Mouse (Mus musculus): ENCODE results near the gene Babam1. TPM values are rescaled to one million over a fixed set of nuclear protein-coding genes. Genes with fewer than 3 reads are reported as not detected.

The Babam1 gene
- total RNA-seq, 1 experiment from 2014 or later = 84.6 TPM

DNA sequence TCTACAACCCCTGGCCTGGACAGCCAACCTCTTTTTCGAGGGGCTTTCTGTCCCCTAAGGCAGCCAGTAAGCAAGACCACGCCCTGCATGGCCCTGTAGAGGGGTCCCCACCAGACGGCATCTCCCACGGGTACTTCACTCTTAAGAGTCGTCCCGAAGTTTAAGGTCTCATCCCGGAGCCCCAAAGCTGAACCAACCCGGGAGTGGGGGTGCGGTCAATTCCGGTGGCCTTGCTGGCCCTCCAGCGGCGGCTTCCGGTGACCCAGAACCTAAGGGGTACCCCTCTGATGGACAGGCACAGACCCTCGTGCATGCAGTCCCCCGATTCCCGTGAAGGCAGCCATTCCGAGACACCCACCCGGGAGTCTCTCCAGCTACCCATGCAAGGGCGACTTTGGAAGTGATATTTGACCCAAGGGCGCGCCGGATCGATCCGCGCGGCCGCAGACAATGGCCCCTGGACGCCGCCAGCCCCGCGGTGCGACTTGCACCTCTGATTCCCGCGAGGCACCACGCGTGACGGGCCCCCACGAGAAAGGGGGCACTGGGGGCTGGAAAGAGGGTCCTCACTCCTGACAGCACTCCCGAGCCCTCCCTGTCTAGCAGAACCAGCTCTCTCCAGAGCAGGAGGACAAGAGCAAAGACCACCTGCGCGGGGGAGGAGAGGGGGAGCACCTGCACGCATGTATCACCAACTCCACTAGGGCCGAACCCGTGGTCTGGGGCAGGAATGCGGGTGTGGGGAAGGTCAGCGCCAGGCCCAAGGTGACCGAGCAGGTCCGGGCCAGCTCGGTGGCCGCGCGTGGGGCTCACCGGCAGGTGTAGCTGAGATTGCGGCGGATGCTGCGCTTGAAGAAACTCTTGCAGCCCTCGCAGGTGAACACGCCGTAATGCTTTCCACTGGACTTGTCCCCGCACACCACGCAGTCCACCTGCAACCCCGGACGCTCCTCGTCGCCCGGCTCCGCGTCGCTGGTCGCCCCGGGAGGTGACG is 16.2 kb upstream of the Babam1 start:
- no peak for ATAC-seq (replicated peaks; ENCODE audit: low read depth, poor library complexity, severe bottlenecking)

- ATAC-seq (replicated peaks; ENCODE audit: low read depth, poor library complexity, severe bottlenecking) = 0 out of 2 replicates have a peak, but pooled peaks have one; percentile 1
These were observed 15.2 kb upstream of the Babam1 start, which contains the start of gene Nr2f6 for GRCm38 (mm10) chr8:71381421-71381970. Gene Nr2f6 (minus strand): TSS chr8:71381960.

DNA sequence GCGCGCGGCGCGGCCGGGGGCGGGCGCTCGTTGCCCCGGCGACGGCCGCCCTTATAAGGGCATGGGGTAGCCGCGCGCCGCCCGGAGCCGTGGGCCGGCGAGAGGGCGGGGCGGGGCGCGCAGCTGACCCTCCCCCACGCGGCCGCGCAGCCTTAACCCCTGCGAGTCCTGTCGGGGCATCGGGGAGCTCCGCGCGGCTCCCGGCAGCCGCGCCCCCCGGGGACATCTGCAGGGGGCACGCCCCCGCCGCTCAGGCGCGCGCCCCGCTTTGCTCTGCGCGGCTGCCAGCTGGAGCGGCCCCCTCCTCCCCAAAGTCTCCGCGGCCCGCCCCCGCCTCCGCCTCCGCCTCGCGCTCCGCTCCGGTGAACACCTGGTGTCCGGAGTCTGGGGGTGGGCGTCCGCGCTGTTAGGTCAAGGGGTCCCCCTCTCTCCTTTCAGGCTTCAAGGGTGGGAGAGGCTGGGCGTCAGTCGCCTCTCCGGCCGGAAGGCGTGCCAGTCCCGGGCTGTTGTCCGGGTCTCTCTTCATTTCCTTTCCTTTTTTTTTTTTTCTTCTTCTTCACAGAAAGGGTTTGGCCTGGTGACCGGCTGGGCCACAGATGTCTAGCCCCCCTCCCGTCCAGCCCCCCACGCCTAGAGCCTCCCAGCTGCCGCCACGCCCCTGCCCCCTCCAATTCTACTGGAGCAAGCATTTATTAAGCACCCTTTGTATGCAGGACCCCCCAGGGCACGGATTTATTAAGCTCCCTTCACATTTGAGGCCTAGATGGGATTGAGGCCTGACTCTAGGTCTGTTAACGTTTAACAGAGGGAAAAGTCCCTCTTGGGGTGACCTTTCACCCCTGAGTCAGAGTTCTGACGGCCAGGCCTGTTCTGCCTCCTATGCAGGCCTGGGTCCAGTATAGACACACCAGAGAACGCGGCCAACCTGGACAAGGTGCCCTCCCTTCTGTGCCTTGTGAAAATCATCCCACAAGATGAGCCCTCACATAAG is 14.4 kb upstream of the Babam1 start:
- peak; percentile 64 for ATAC-seq (replicated peaks; ENCODE audit: low read depth, poor library complexity, severe bottlenecking)

DNA sequence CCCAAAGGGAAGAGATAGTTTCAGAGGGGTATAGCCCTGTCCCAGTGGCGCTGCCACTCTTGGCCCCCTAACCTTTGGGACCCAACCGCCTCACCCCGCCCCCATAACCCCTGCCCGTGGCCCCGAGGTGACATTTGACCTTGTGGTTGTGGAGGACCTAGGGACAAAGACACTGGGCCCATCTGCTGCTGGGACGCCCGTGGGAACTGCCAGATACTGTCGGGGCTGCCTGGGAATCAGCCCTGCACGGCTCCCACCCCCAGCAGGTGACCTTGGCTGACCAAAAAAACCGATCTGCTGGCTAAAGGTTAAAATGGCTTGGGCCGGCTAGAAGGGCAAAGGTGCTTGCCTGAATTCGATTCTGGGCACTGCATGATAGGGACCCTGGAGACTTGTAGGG is 13.3 kb upstream of the Babam1 start:
- no peak for ATAC-seq (replicated peaks; ENCODE audit: low read depth, poor library complexity, severe bottlenecking)

- ATAC-seq (replicated peaks; ENCODE audit: low read depth, poor library complexity, severe bottlenecking) = no peak
These were observed 12.8 kb upstream of the Babam1 start for GRCm38 (mm10) chr8:71383860-71384259.

- ATAC-seq (replicated peaks; ENCODE audit: low read depth, poor library complexity, severe bottlenecking) = no peak
These were observed 11.3 kb upstream of the Babam1 start for GRCm38 (mm10) chr8:71385212-71385835.

GRCm38 (mm10) chr8:71388267-71388666 is 8.4 kb upstream of the Babam1 start:
- ATAC-seq (replicated peaks; ENCODE audit: low read depth, poor library complexity, severe bottlenecking) = no peak

GRCm38 (mm10) chr8:71391696-71392095 is 5.0 kb upstream of the Babam1 start:
- no peak for ATAC-seq (replicated peaks; ENCODE audit: low read depth, poor library complexity, severe bottlenecking)

GRCm38 (mm10) chr8:71392391-71392790 is 4.3 kb upstream of the Babam1 start:
- no peak for ATAC-seq (replicated peaks; ENCODE audit: low read depth, poor library complexity, severe bottlenecking)

DNA sequence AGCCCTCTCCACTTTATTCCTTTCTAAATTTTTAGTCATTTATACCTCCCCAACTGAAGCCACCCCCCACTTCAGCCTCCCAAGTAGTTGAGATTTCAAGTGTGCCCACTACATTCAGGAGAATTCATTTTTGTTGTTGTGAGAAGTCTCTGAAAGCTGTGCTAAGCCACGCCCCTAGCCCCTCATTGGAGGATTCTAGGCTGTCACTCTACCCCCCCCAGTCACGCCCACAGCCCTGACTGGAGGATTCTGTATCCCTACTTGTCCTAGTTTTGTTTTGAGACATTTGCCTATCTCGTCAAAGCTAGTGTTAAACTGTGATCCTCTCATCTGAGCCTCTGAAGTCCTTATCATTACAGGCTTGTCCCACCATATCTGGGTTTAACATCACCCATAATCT is 3.8 kb upstream of the Babam1 start:
- no peak for ATAC-seq (replicated peaks; ENCODE audit: low read depth, poor library complexity, severe bottlenecking)

DNA sequence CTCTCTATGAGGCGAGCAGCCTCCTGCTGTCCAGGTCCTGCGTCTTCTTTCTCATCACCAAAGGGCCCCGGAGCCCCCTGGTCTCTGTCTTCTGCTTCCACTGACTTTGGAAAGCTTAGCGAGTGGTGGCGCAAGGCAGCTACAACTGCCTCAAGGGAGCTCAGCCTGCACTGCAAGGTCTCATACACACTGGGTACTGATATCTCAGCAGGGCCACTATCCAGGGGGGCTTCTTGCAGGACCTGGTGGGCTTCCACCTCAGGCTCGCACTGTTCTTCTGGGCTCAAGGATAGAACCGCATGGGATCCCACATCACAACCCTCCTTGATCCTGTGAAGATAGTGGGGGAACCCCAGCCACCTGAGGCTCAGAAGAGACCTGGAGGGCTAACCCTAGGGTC is 2.2 kb upstream of the Babam1 start:
- no peak for ATAC-seq (replicated peaks; ENCODE audit: low read depth, poor library complexity, severe bottlenecking)

GRCm38 (mm10) chr8:71395071-71395470 is 1.6 kb upstream of the Babam1 start:
- no peak for ATAC-seq (replicated peaks; ENCODE audit: low read depth, poor library complexity, severe bottlenecking)

DNA sequence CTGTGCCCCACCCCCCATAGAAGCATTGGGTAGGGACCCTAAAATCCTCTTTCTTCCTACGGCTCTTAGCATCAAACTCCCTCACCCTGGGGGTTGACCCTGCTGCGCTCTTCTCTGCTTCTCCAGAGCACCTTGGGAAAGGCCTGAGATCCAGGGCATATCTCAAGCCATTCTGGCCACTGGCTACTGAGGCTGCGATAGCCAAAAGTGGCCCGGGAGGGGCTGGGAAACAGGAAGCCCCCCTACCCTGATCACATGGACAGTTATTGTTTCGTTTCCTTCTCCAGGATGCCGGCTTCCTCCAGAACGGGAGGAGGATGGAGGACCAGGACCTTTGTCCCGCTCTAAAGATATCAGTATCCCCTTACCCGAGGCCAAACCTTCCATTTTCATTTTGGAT is 1.0 kb upstream of the Babam1 start, which contains the start of gene Ushbp1:
Gene Ushbp1 (minus strand): TSS at position 174 of the 400 bp plus-strand sequence.
- no peak for ATAC-seq (replicated peaks; ENCODE audit: low read depth, poor library complexity, severe bottlenecking)

GRCm38 (mm10) chr8:71397701-71398100 is 1.0 kb downstream of the Babam1 start:
- no peak for ATAC-seq (replicated peaks; ENCODE audit: low read depth, poor library complexity, severe bottlenecking)

GRCm38 (mm10) chr8:71400826-71401225 is 4.2 kb downstream of the Babam1 start:
- no peak for ATAC-seq (replicated peaks; ENCODE audit: low read depth, poor library complexity, severe bottlenecking)

GRCm38 (mm10) chr8:71401454-71401853 is 4.8 kb downstream of the Babam1 start:
- no peak for ATAC-seq (replicated peaks; ENCODE audit: low read depth, poor library complexity, severe bottlenecking)

- no peak for ATAC-seq (replicated peaks; ENCODE audit: low read depth, poor library complexity, severe bottlenecking)
These were observed 5.8 kb downstream of the Babam1 start for GRCm38 (mm10) chr8:71402446-71402964.

DNA sequence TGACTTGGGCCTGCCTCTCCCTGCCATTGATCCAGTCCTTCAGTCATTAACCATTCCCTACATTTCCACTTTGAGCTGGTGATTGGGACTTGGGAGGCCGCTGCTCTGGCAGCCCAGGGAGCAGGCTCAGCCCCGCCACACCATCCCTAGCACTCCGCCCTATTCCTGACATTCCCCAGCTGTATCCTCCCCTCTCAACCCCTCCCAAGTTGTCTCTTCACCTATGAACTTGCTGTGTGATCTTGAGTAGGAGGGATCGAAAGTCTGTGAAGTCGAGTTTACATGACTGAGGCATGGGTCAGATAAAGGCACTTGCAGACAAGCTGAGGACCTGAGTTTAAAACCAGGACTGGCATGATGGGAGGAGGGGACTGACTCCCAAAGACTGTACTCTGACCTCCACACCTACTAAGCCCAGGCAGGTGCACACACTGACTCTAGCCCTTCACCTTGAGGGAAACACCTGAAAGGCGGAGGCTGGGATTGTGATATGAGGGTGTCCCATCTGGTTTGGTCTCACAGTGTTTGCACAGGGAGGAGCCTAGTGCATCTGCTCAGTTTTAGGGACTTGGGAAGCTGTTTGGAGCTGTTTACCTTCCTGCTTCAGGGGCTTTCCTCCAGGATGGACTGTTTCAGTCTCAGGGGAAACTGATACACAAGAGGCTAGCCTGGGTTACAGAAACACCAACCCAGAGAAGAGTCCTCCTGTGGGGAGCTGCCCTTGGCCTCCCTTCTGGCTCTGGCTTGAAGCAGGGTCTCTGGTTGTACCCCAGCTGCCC is 6.6 kb downstream of the Babam1 start:
- no peak for ATAC-seq (replicated peaks; ENCODE audit: low read depth, poor library complexity, severe bottlenecking)

GRCm38 (mm10) chr8:71404011-71404410 is 7.3 kb downstream of the Babam1 start:
- no peak for ATAC-seq (replicated peaks; ENCODE audit: low read depth, poor library complexity, severe bottlenecking)

Measured in common myeloid progenitor, adult 5-6 weeks (primary cell).